Comparison of ENCODE assay signal across 9 mouse cellular contexts in the genomic region with DNA sequence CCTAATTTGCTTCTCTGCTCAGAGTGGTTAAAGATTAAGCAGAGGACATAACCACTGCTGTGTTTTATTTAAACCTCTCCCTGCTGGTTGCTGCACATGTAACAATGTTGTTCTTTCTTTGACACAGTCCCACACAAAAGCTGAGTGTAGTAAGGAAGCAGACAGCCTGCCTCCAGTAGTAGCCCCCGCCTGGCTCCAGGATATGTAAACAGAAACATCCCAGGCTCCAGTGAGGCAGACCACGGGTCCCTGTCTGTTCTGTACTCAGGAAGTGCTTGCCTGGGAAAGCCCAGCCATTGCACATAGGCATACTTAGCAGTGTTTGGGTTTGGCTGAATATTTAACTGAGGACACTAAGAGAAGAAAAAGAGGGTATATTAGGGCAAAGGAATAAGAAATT.
DNase-seq lines count a peak whose midpoint lies in the region; ATAC-seq lines count a peak whose summit lies in the region.
"Had no signal": no experiment of that assay in that cellular context is flagged by ENCODE, and none has a peak within 500 bp of the region (broad histone marks: within the 10 kb centered on the region; RNA-seq: fewer than 3 reads in every experiment).

No protein-coding gene starts in this region.

- no peaks in the 10 kb centered on the region for H3K27me3 ChIP-seq in limb, embryonic 11.5 days (ENCODE audit: control insufficient read depth, insufficient read depth, low read length)
- no peaks in the 10 kb centered on the region for H3K27me3 ChIP-seq in limb, embryonic 10.5 days (ENCODE audit: low read depth, poor library complexity, severe bottlenecking)
- no peaks in the 10 kb centered on the region for H3K27me3 ChIP-seq in heart, embryonic 13.5 days (replicated peaks)
- no peaks in the 10 kb centered on the region for H3K27me3 ChIP-seq in kidney, embryonic 16.5 days (ENCODE audit: insufficient read depth, low read length)
- no peaks in the 10 kb centered on the region for H3K27me3 ChIP-seq in liver, embryonic 12.5 days (replicated peaks)

- peak; percentile 41 for DNase-seq in limb, embryonic 11.5 days (ENCODE audit: low spot score)
- DNase-seq in limb, embryonic 10.5 days (ENCODE audit: low spot score) = no peak
- DNase-seq in right cerebral cortex, postnatal 10 days (ENCODE audit: low spot score in 2 of 2) = peak; percentile 35 to 41

- ATAC-seq in limb, embryonic 11.5 days (ENCODE audit: insufficient number of reproducible peaks, low FRiP score, low TSS enrichment, low read depth) = no peak
- ATAC-seq in heart, embryonic 13.5 days (ENCODE audit: extremely low read depth, insufficient number of reproducible peaks, low FRiP score, low TSS enrichment) = no peak
- ATAC-seq in kidney, embryonic 16.5 days (ENCODE audit: low FRiP score, low TSS enrichment) = peak; percentile 96
- peak; percentile 46; the same call in 1 of the 2 replicates for ATAC-seq in liver, embryonic 12.5 days
- ATAC-seq in activated CD4-positive, CD25-positive, alpha-beta regulatory T cell, adult 4 months = no peak
- no peak for ATAC-seq in CD4-positive, CD25-positive, alpha-beta regulatory T cell, adult 4 months

- H3K27ac ChIP-seq in limb, embryonic 11.5 days (replicated peaks; ENCODE audit: low read depth, low read length) = no peak overlapping the region; the same call in 1 of the 2 replicates
- no peak overlapping the region for H3K27ac ChIP-seq in limb, embryonic 10.5 days
- H3K27ac ChIP-seq in heart, embryonic 13.5 days (replicated peaks) = peak overlapping the region; percentile 59
- H3K27ac ChIP-seq in kidney, embryonic 16.5 days (ENCODE audit: low read length) = peak overlapping the region; percentile 7; the same call in 1 of the 2 replicates
- no peak overlapping the region for H3K27ac ChIP-seq in liver, embryonic 12.5 days

- 0 out of 2 replicates have a peak, but pooled peaks cover 2% of the 10 kb centered on the region for H3K4me1 ChIP-seq in limb, embryonic 11.5 days (ENCODE audit: control insufficient read depth, insufficient read depth, low read length)
- peaks cover 12% of the 10 kb centered on the region for H3K4me1 ChIP-seq in limb, embryonic 10.5 days
- H3K4me1 ChIP-seq in heart, embryonic 13.5 days = peaks cover 11% of the 10 kb centered on the region
- peaks cover 3% of the 10 kb centered on the region; the same call in 1 of the 2 replicates for H3K4me1 ChIP-seq in kidney, embryonic 16.5 days (ENCODE audit: insufficient read depth, low read length)
- peaks cover 20% of the 10 kb centered on the region for H3K4me1 ChIP-seq in liver, embryonic 12.5 days

- H3K9me3 ChIP-seq in limb, embryonic 11.5 days (ENCODE audit: control insufficient read depth, low read length) = no peaks in the 10 kb centered on the region
- no peaks in the 10 kb centered on the region for H3K9me3 ChIP-seq in limb, embryonic 10.5 days (replicated peaks)
- no peaks in the 10 kb centered on the region for H3K9me3 ChIP-seq in heart, embryonic 13.5 days
- no peaks in the 10 kb centered on the region for H3K9me3 ChIP-seq in kidney, embryonic 16.5 days (ENCODE audit: low read length)
- H3K9me3 ChIP-seq in liver, embryonic 12.5 days (replicated peaks) = no peaks in the 10 kb centered on the region

- H3K4me3 ChIP-seq in limb, embryonic 11.5 days (ENCODE audit: low read depth, low read length) = no peak overlapping the region
- H3K4me3 ChIP-seq in limb, embryonic 10.5 days = no peak overlapping the region
- H3K4me3 ChIP-seq in heart, embryonic 13.5 days = no peak overlapping the region
- no peak overlapping the region for H3K4me3 ChIP-seq in kidney, embryonic 16.5 days (ENCODE audit: low read length)
- no peak overlapping the region for H3K4me3 ChIP-seq in liver, embryonic 12.5 days
- H3K4me3 ChIP-seq: erythroblast, embryonic 14.5 days had no signal

- H3K36me3 ChIP-seq in limb, embryonic 11.5 days (ENCODE audit: control insufficient read depth, insufficient read depth, low read length) = no peaks in the 10 kb centered on the region
- no peaks in the 10 kb centered on the region for H3K36me3 ChIP-seq in limb, embryonic 10.5 days
- no peaks in the 10 kb centered on the region for H3K36me3 ChIP-seq in heart, embryonic 13.5 days
- H3K36me3 ChIP-seq in kidney, embryonic 16.5 days (ENCODE audit: insufficient read depth, low read length) = no peaks in the 10 kb centered on the region
- no peaks in the 10 kb centered on the region for H3K36me3 ChIP-seq in liver, embryonic 12.5 days

- H3K9ac ChIP-seq in limb, embryonic 11.5 days (ENCODE audit: low read length) = no peak overlapping the region
- H3K9ac ChIP-seq in heart, embryonic 13.5 days = no peak overlapping the region
- H3K9ac ChIP-seq in kidney, embryonic 16.5 days (replicated peaks; ENCODE audit: low read length) = no peak overlapping the region
- no peak overlapping the region for H3K9ac ChIP-seq in liver, embryonic 12.5 days

- H3K4me2 ChIP-seq in limb, embryonic 11.5 days (ENCODE audit: low read depth, severe bottlenecking) = no peak overlapping the region
- no peak overlapping the region for H3K4me2 ChIP-seq in heart, embryonic 13.5 days
- no peak overlapping the region; the same call in 1 of the 2 replicates for H3K4me2 ChIP-seq in kidney, embryonic 16.5 days (replicated peaks; ENCODE audit: low read depth, low read length)
- no peak overlapping the region for H3K4me2 ChIP-seq in liver, embryonic 12.5 days

- 3% methylated on average over 2 of the region's 2 CpGs for WGBS in limb, embryonic 11.5 days
- WGBS in limb, embryonic 10.5 days = 9% methylated on average over 2 of the region's 2 CpGs
- WGBS in heart, embryonic 13.5 days = 10% methylated on average over 2 of the region's 2 CpGs
- WGBS in kidney, embryonic 16.5 days = 0% methylated on average over 2 of the region's 2 CpGs
- WGBS in liver, embryonic 12.5 days (ENCODE audit: insufficient replicate concordance) = 23% methylated on average over 2 of the region's 2 CpGs

Comparison
In these comparisons a context has a peak if more than half of its experiments do, and no peak if none do; other contexts are left out.
1. ATAC-seq: peak in kidney, embryonic 16.5 days (single experiment) and liver, embryonic 12.5 days (single experiment); none in limb, embryonic 11.5 days (single experiment), heart, embryonic 13.5 days (single experiment), activated CD4-positive, CD25-positive, alpha-beta regulatory T cell, adult 4 months (single experiment) and CD4-positive, CD25-positive, alpha-beta regulatory T cell, adult 4 months (single experiment).
2. H3K27ac ChIP-seq: peak in heart, embryonic 13.5 days (single experiment) and kidney, embryonic 16.5 days (single experiment); none in limb, embryonic 11.5 days (single experiment), limb, embryonic 10.5 days (single experiment) and liver, embryonic 12.5 days (single experiment).